22 mouse cellular contexts compared by ENCODE assay signal in the genomic region with DNA sequence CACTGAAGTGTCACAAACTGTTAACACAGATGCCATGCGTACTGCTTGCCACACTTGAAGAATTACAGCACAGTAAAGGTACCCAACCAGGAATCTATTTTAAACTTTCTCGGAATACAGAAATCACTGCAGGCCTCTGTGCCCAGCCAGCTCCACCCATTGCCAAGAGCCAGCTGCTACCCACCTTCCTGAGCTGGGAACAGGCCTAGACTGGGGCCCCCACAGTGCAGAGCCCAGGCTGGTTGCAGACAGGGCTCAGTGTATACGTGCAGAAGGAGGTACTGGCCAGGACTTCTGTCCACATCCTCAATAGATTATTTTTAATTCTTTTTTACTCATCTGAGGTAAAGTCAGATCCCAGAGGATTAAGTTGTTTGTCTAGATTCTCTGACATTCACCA. TPM values are rescaled to one million over a fixed set of nuclear protein-coding genes. Genes with fewer than 3 reads are reported as not detected.
DNase-seq lines count a peak whose midpoint lies in the region; ATAC-seq and TF ChIP-seq lines count a peak whose summit lies in the region.
"Had no signal": no experiment of that assay in that cellular context is flagged by ENCODE, and none has a peak within 500 bp of the region (broad histone marks: within the 10 kb centered on the region; RNA-seq: fewer than 3 reads in every experiment).

No protein-coding gene starts in this region.

- no peak for DNase-seq in embryonic facial prominence, embryonic 10.5 days (ENCODE audit: low spot score)
- DNase-seq in heart, postnatal 25 days (ENCODE audit: low spot score) = no peak
- peak; percentile 66 for DNase-seq in left cerebral cortex, postnatal 4 days
- no peak for DNase-seq in left cerebral cortex, adult 8-10 months (ENCODE audit: low spot score in 2 of 2)
- DNase-seq in embryonic facial prominence, embryonic 14.5 days (ENCODE audit: low spot score) = no peak
- no peak for DNase-seq in layer of hippocampus, adult 2 months (ENCODE audit: low spot score in 2 of 2)
- DNase-seq: adrenal gland, postnatal 14 days; cerebellum, adult 11-12 months; kidney, adult 8-10 months; kidney, postnatal 14 days; lung, postnatal 14 days; thymus, postnatal 25 days had no signal

- no peak overlapping the region for H3K4me3 ChIP-seq in embryonic facial prominence, embryonic 12.5 days
- H3K4me3 ChIP-seq in embryonic facial prominence, embryonic 10.5 days = no peak overlapping the region
- H3K4me3 ChIP-seq in heart, embryonic 12.5 days = no peak overlapping the region
- H3K4me3 ChIP-seq in embryonic facial prominence, embryonic 14.5 days (ENCODE audit: low read depth, low read length) = no peak overlapping the region
- H3K4me3 ChIP-seq in layer of hippocampus, adult 2 months = no peak overlapping the region
- H3K4me3 ChIP-seq: embryonic facial prominence, embryonic 13.5 days; forebrain, embryonic 15.5 days; liver, embryonic 15.5 days; midbrain, embryonic 13.5 days; myocyte; neural tube, embryonic 15.5 days had no signal

- intact Hi-C loops in heart, postnatal 25 days (cut with DNase I) = loop anchor here (5.0 kb wide), 1 partner anchor 38 kb away; a partner anchor contains a TSS
- intact Hi-C loops in left cerebral cortex, postnatal 4 days (cut with DNase I) = no loop called here

- H3K27me3 ChIP-seq in embryonic facial prominence, embryonic 12.5 days = no peaks in the 10 kb centered on the region
- H3K27me3 ChIP-seq in embryonic facial prominence, embryonic 10.5 days (replicated peaks; ENCODE audit: low read depth, poor library complexity, severe bottlenecking) = no peaks in the 10 kb centered on the region
- no peaks in the 10 kb centered on the region for H3K27me3 ChIP-seq in heart, embryonic 12.5 days (replicated peaks)
- no peaks in the 10 kb centered on the region for H3K27me3 ChIP-seq in embryonic facial prominence, embryonic 14.5 days (replicated peaks; ENCODE audit: control insufficient read depth, insufficient read depth, low read length)
- H3K27me3 ChIP-seq: embryonic facial prominence, embryonic 13.5 days; forebrain, embryonic 15.5 days; liver, embryonic 15.5 days; midbrain, embryonic 13.5 days; neural tube, embryonic 15.5 days had no signal

- no peak for TF ChIP-seq CTCF in layer of hippocampus, adult 2 months (conservative IDR thresholded peaks at IDR 0.05)

- H3K9ac ChIP-seq in embryonic facial prominence, embryonic 12.5 days = no peak overlapping the region
- H3K9ac ChIP-seq in heart, embryonic 12.5 days = no peak overlapping the region
- H3K9ac ChIP-seq in embryonic facial prominence, embryonic 14.5 days (ENCODE audit: low read depth, low read length) = no peak overlapping the region
- H3K9ac ChIP-seq: embryonic facial prominence, embryonic 13.5 days; forebrain, embryonic 15.5 days; liver, embryonic 15.5 days; midbrain, embryonic 13.5 days; neural tube, embryonic 15.5 days had no signal

- 83% methylated on average over 3 of the region's 3 CpGs for WGBS in embryonic facial prominence, embryonic 12.5 days
- 83% methylated on average over 3 of the region's 3 CpGs for WGBS in embryonic facial prominence, embryonic 10.5 days
- WGBS in heart, embryonic 12.5 days = 63% methylated on average over 3 of the region's 3 CpGs
- 67% methylated on average over 3 of the region's 3 CpGs for WGBS in embryonic facial prominence, embryonic 14.5 days

- no peaks in the 10 kb centered on the region for H3K9me3 ChIP-seq in embryonic facial prominence, embryonic 12.5 days
- no peaks in the 10 kb centered on the region for H3K9me3 ChIP-seq in embryonic facial prominence, embryonic 10.5 days
- no peaks in the 10 kb centered on the region for H3K9me3 ChIP-seq in heart, embryonic 12.5 days (replicated peaks)
- no peaks in the 10 kb centered on the region; the same call in 1 of the 2 replicates for H3K9me3 ChIP-seq in embryonic facial prominence, embryonic 14.5 days (ENCODE audit: control insufficient read depth, low read length)
- H3K9me3 ChIP-seq: embryonic facial prominence, embryonic 13.5 days; forebrain, embryonic 15.5 days; G1E; liver, embryonic 15.5 days; midbrain, embryonic 13.5 days; neural tube, embryonic 15.5 days had no signal

- H3K27ac ChIP-seq in embryonic facial prominence, embryonic 12.5 days = no peak overlapping the region
- H3K27ac ChIP-seq in embryonic facial prominence, embryonic 10.5 days (replicated peaks) = no peak overlapping the region
- peak overlapping the region; percentile 33; the same call in 1 of the 2 replicates for H3K27ac ChIP-seq in heart, embryonic 12.5 days (ENCODE audit: poor library complexity, severe bottlenecking)
- H3K27ac ChIP-seq in embryonic facial prominence, embryonic 14.5 days (replicated peaks; ENCODE audit: low read depth, low read length) = no peak overlapping the region
- no peak overlapping the region for H3K27ac ChIP-seq in layer of hippocampus, adult 2 months
- H3K27ac ChIP-seq: embryonic facial prominence, embryonic 13.5 days; forebrain, embryonic 15.5 days; liver, embryonic 15.5 days; midbrain, embryonic 13.5 days; neural tube, embryonic 15.5 days had no signal

- H3K4me2 ChIP-seq in embryonic facial prominence, embryonic 12.5 days (replicated peaks) = no peak overlapping the region
- no peak overlapping the region for H3K4me2 ChIP-seq in heart, embryonic 12.5 days
- no peak overlapping the region for H3K4me2 ChIP-seq in embryonic facial prominence, embryonic 14.5 days (ENCODE audit: low read depth, low read length)
- H3K4me2 ChIP-seq: embryonic facial prominence, embryonic 13.5 days; forebrain, embryonic 15.5 days; liver, embryonic 15.5 days; midbrain, embryonic 13.5 days; neural tube, embryonic 15.5 days had no signal

- no peaks in the 10 kb centered on the region for H3K4me1 ChIP-seq in embryonic facial prominence, embryonic 12.5 days
- no peaks in the 10 kb centered on the region for H3K4me1 ChIP-seq in embryonic facial prominence, embryonic 10.5 days
- H3K4me1 ChIP-seq in heart, embryonic 12.5 days (replicated peaks) = peaks cover 44% of the 10 kb centered on the region
- no peaks in the 10 kb centered on the region for H3K4me1 ChIP-seq in embryonic facial prominence, embryonic 14.5 days (ENCODE audit: control insufficient read depth, insufficient read depth, low read length)
- H3K4me1 ChIP-seq: embryonic facial prominence, embryonic 13.5 days; liver, embryonic 15.5 days; midbrain, embryonic 13.5 days; neural tube, embryonic 15.5 days had no signal

- ATAC-seq in embryonic facial prominence, embryonic 12.5 days (ENCODE audit: insufficient number of reproducible peaks, insufficient read depth, low FRiP score, low TSS enrichment) = peak; percentile 69; the same call in 1 of the 2 replicates
- ATAC-seq in heart, embryonic 12.5 days (ENCODE audit: insufficient number of reproducible peaks, low FRiP score) = no peak
- ATAC-seq in embryonic facial prominence, embryonic 14.5 days (ENCODE audit: low read depth) = peak; percentile 51; the same call in 1 of the 2 replicates
- ATAC-seq: activated CD4-positive, CD25-positive, alpha-beta regulatory T cell, adult 4 months; forebrain, embryonic 15.5 days; midbrain, embryonic 13.5 days had no signal

- peaks cover 3% of the 10 kb centered on the region; the same call in 1 of the 2 replicates for H3K36me3 ChIP-seq in embryonic facial prominence, embryonic 12.5 days
- H3K36me3 ChIP-seq in embryonic facial prominence, embryonic 10.5 days (replicated peaks) = peaks cover 64% of the 10 kb centered on the region
- peaks cover 6% of the 10 kb centered on the region for H3K36me3 ChIP-seq in heart, embryonic 12.5 days
- peaks cover 14% of the 10 kb centered on the region for H3K36me3 ChIP-seq in embryonic facial prominence, embryonic 14.5 days (ENCODE audit: control insufficient read depth, insufficient read depth, low read length)
- H3K36me3 ChIP-seq: forebrain, embryonic 15.5 days; G1E; liver, embryonic 15.5 days; neural tube, embryonic 15.5 days had no signal

RNA-seq across cellular contexts. Expression of a gene that starts 39.6 kb away (rescaled TPM):
- polyA plus RNA-seq in embryonic facial prominence, embryonic 12.5 days (2016; fragmentation: Nextera tagmentation; extraction: Ambion mirVana) = 584 and 638 TPM in 2 replicates
- polyA plus RNA-seq in embryonic facial prominence, embryonic 10.5 days (2016; fragmentation: Nextera tagmentation; extraction: Ambion mirVana) = 637 and 676 TPM in 2 replicates
- 817 and 830 TPM in 2 replicates for polyA plus RNA-seq in heart, embryonic 12.5 days (2016; fragmentation: Nextera tagmentation; extraction: Ambion mirVana)
- total RNA-seq in heart, postnatal 25 days (2021) = 100 to 1,000 TPM; 103 to 108 TPM
- 10 to 100 TPM; 46.2 to 52.1 TPM for total RNA-seq in left cerebral cortex, postnatal 4 days (2021)
- total RNA-seq in left cerebral cortex, adult 8-10 months (2022) = 10 to 100 TPM; 47.8 to 55.4 (median 52.4) TPM
- polyA plus RNA-seq in embryonic facial prominence, embryonic 14.5 days (2014; fragmentation: Nextera tagmentation; extraction: Ambion mirVana) = 250 and 271 TPM in 2 replicates
- 10 to 100 TPM; 25.0 TPM for total RNA-seq in layer of hippocampus, adult 2 months (2021)
- polyA plus RNA-seq: activated CD4-positive, CD25-positive, alpha-beta regulatory T cell, adult 4 months; G1E had no signal
